Mouse (Mus musculus) liver, postnatal 0 days (tissue): ENCODE data around the gene Bbs9.

ENCODE experiments used
- CTCF ChIP-seq: sonication (generic); IDR thresholded peaks from 2 replicates; pipeline ENCODE4 v1.5.1; 2016; ENCODE audit warnings: antibody characterized with exemption, low read depth
- EP300 ChIP-seq: IDR thresholded peaks from 2 replicates; pipeline ENCODE4 v1.6.1; 2016; ENCODE audit warnings: antibody characterized with exemption, low read depth, mild to moderate bottlenecking

DNA sequence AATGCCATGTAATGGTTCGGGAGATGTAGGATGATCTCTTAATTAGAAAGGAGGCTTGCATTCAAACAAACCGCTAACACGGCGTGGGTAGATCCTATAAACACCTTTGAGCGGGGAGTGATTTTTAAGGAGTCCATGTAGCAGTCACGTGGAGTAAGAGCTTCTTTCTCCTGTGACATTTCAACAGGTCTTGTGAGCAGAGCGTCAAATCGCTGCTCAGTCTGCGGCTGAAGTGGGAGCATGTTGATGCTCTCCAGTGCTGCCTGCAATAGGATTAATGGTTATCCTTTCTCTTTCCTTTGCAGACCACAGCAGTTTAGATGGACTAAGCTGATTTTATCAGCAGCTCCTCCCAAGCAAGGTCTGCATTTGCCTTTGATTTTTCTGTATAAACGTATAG lies 750 bp downstream of the Bbs9 start:
- no peak for TF ChIP-seq CTCF
- TF ChIP-seq EP300, result no peak
